Mouse (Mus musculus) cerebellum, postnatal 36 days (tissue): Measurements from ENCODE around the gene Snca.
A peak's percentile ranks its signal among the peaks of the same experiment; 100 is the strongest.
"Not testable (repeated sequence)": the region's sequence is repeated elsewhere in the genome, so short reads cannot be mapped to it uniquely, and the experiment has no call there.

Source experiments
- DNase-seq, 2 experiments: peaks; one replicate each; pipeline ENCODE4 v3.0.0; 2021 to 2022; ENCODE audit warnings: mixed read lengths in 2 of 2

Snca gene

GRCm38 (mm10) chr6:60717566-60717965 is 112.1 kb downstream of the Snca start:
- DNase-seq = peak; percentile 40 to 65

GRCm38 (mm10) chr6:60709997-60710471 is 119.6 kb downstream of the Snca start:
- DNase-seq = no peak

GRCm38 (mm10) chr6:60698072-60698471 is 131.6 kb downstream of the Snca start:
- DNase-seq = no peak

- DNase-seq = not testable (repeated sequence)
Observed at GRCm38 (mm10) chr6:60687048-60687447, 142.6 kb downstream of the Snca start.

- peak in 1 of 2 experiments; percentile 51 for DNase-seq
Observed at GRCm38 (mm10) chr6:60682233-60682632, 147.4 kb downstream of the Snca start.
